Mouse (Mus musculus): ENCODE data around the gene Gas2.

DNA sequence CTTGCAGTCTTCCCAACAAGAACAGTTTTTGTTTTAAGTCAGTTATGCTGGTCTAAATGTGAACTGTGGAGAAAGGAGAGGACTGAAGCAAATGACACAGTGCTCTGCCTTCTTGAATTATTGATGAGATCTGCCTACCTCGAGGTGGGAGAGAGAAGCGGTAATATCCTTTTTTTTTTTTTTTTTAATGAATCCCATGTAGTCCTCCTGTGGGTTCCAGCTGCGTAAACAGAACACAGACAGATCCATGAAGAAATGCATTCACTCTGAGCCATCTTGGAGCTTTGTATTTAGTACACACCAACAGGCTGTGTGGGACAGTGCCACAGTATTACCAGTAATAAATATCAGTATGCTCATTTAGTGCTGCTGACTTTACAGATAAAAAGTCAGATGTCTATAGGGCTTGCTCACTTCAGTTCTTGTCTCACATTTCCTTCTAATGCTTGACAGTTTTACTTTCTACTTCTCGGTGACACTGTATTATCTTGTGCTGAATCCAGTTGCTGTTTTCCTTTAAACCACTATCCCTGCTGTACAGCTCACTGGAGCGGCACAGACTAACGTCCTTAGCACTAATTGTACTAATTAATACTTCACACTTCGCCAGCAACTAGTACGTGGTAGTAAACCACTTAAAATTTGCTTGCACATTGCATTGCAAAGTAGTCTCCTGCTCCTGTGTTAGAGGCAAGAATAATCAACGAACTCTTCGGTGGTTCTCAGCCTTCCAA lies 100.6 kb downstream of the Gas2 start:
- TF ChIP-seq ZC3H11A (IDR thresholded peaks at IDR 0.05; ENCODE audit: borderline replicate concordance, low read depth, low read length) (no peak), ZNF384 (IDR thresholded peaks at IDR 0.05; ENCODE audit: low read depth, low read length) (no peak), CHD2 (IDR thresholded peaks at IDR 0.05; ENCODE audit: low read depth, low read length) (no peak)

All from ES-E14 (cell line).